24 mouse cellular contexts compared by ENCODE assay signal in genomic region chr13:85418671-85419070, GRCm38 (mm10).
"Had no signal": no experiment of that assay in that cellular context is flagged by ENCODE, and none has a peak within 500 bp of the region (broad histone marks: within the 10 kb centered on the region; RNA-seq: fewer than 3 reads in every experiment).

No protein-coding gene starts in this region.

- H3K4me2 ChIP-seq: heart, embryonic 12.5 days; hindbrain, embryonic 12.5 days; hindbrain, embryonic 14.5 days; intestine, embryonic 15.5 days; limb, embryonic 12.5 days; liver, embryonic 11.5 days; liver, embryonic 13.5 days; liver, embryonic 15.5 days had no signal

- H3K36me3 ChIP-seq: heart, embryonic 10.5 days; heart, embryonic 12.5 days; hindbrain, embryonic 10.5 days; hindbrain, embryonic 12.5 days; intestine, embryonic 15.5 days; limb, embryonic 10.5 days; limb, embryonic 12.5 days; liver, embryonic 13.5 days; liver, embryonic 15.5 days had no signal

- H3K27me3 ChIP-seq: heart, embryonic 12.5 days; hindbrain, embryonic 12.5 days; intestine, embryonic 15.5 days; limb, embryonic 12.5 days; liver, embryonic 13.5 days; liver, embryonic 15.5 days had no signal

- H3K4me3 ChIP-seq: gastrocnemius, adult 2 months; heart, embryonic 10.5 days; heart, embryonic 12.5 days; hindbrain, embryonic 10.5 days; hindbrain, embryonic 12.5 days; intestine, embryonic 15.5 days; left cerebral cortex, adult 2 months; limb, embryonic 10.5 days; limb, embryonic 12.5 days; liver, embryonic 13.5 days; liver, embryonic 15.5 days had no signal

- DNase-seq: gastrocnemius, adult 2 months; gastrocnemius, postnatal 10 days; gastrocnemius, postnatal 25 days; heart, adult 18-20 months; heart, postnatal 10 days; heart, postnatal 4 days; kidney, adult 18-20 months; kidney, postnatal 10 days; kidney, postnatal 25 days; layer of hippocampus, adult 9-11 months; layer of hippocampus, postnatal 36 days; liver; liver, embryonic 13.5 days had no signal
